Mouse (Mus musculus): ENCODE measurements around the gene Adprm. TPM values are rescaled to one million over a fixed set of nuclear protein-coding genes. Genes with fewer than 3 reads are reported as not detected.

Gene Adprm
- polyA plus RNA-seq, 1 experiment from 2014 or later, result 30.4 TPM

GRCm38 (mm10) chr11:67010430-67010829 lies 42.0 kb downstream of the Adprm start:
- peaks cover 20% of the 10 kb centered on the region for H3K4me1 ChIP-seq (replicated peaks)
- WGBS, result 18% methylated on average over 8 of the region's 8 CpGs
- H3K9me3 ChIP-seq, result no peaks in the 10 kb centered on the region
- no peak overlapping the region for H3K4me3 ChIP-seq
- H3K27me3 ChIP-seq (ENCODE audit: insufficient read depth, poor library complexity, severe bottlenecking), result no peaks in the 10 kb centered on the region
- no peaks in the 10 kb centered on the region for H3K36me3 ChIP-seq
- peak overlapping the region; percentile 76 for H3K27ac ChIP-seq
- peak; percentile 38 for DNase-seq (ENCODE audit: low spot score)

- Histone ChIP-seq H3K4me3 (no peak overlapping the region), H3K9me3 (no peaks in the 10 kb centered on the region), H3K27ac (no peak overlapping the region), H3K27me3 (ENCODE audit: insufficient read depth, poor library complexity, severe bottlenecking) (no peaks in the 10 kb centered on the region), H3K4me1 (replicated peaks) (peaks cover 20% of the 10 kb centered on the region), H3K36me3 (no peaks in the 10 kb centered on the region)
- DNase-seq (ENCODE audit: low spot score), result no peak
- 92% methylated on average over 4 of the region's 4 CpGs for WGBS
Measured at GRCm38 (mm10) chr11:67008528-67008927, 43.9 kb downstream of the Adprm start.

- peaks cover 25% of the 10 kb centered on the region for H3K4me1 ChIP-seq (replicated peaks)
- no peak overlapping the region for H3K27ac ChIP-seq
- H3K36me3 ChIP-seq, result no peaks in the 10 kb centered on the region
- no peaks in the 10 kb centered on the region for H3K27me3 ChIP-seq (ENCODE audit: insufficient read depth, poor library complexity, severe bottlenecking)
- WGBS, result 83% methylated on average over 8 of the region's 8 CpGs
- no peak overlapping the region for H3K4me3 ChIP-seq
- no peak for DNase-seq (ENCODE audit: low spot score)
- H3K9me3 ChIP-seq, result no peaks in the 10 kb centered on the region
Measured at GRCm38 (mm10) chr11:67007961-67008360, 44.4 kb downstream of the Adprm start.

GRCm38 (mm10) chr11:67002911-67003310 lies 49.5 kb downstream of the Adprm start:
- Histone ChIP-seq H3K4me3 (no peak overlapping the region), H3K27me3 (ENCODE audit: insufficient read depth, poor library complexity, severe bottlenecking) (peaks cover 14% of the 10 kb centered on the region), H3K27ac (no peak overlapping the region), H3K9me3 (no peaks in the 10 kb centered on the region), H3K4me1 (replicated peaks) (peaks cover 32% of the 10 kb centered on the region), H3K36me3 (no peaks in the 10 kb centered on the region)
- no peak for DNase-seq (ENCODE audit: low spot score)
- WGBS, result 64% methylated on average over 2 of the region's 2 CpGs

GRCm38 (mm10) chr11:67001717-67002116 lies 50.7 kb downstream of the Adprm start:
- Histone ChIP-seq H3K9me3 (no peaks in the 10 kb centered on the region), H3K27ac (peak overlapping the region; percentile 83), H3K4me3 (no peak overlapping the region), H3K27me3 (ENCODE audit: insufficient read depth, poor library complexity, severe bottlenecking) (peaks cover 14% of the 10 kb centered on the region), H3K36me3 (no peaks in the 10 kb centered on the region), H3K4me1 (replicated peaks) (peaks cover 32% of the 10 kb centered on the region)
- DNase-seq (ENCODE audit: low spot score), result peak; percentile 60
- WGBS, result 18% methylated on average over 1 of the region's 1 CpGs

- peaks cover 14% of the 10 kb centered on the region for H3K27me3 ChIP-seq (ENCODE audit: insufficient read depth, poor library complexity, severe bottlenecking)
- DNase-seq (ENCODE audit: low spot score), result no peak
Measured at GRCm38 (mm10) chr11:67000671-67001070, 51.7 kb downstream of the Adprm start.

GRCm38 (mm10) chr11:66998467-66999403 lies 53.7 kb downstream of the Adprm start:
- WGBS, result 86% methylated on average over 14 of the region's 14 CpGs
- H3K4me1 ChIP-seq (replicated peaks), result peaks cover 32% of the 10 kb centered on the region
- peaks cover 14% of the 10 kb centered on the region for H3K27me3 ChIP-seq (ENCODE audit: insufficient read depth, poor library complexity, severe bottlenecking)
- H3K36me3 ChIP-seq, result no peaks in the 10 kb centered on the region
- no peak overlapping the region for H3K27ac ChIP-seq
- DNase-seq (ENCODE audit: low spot score), result no peak
- no peak overlapping the region for H3K4me3 ChIP-seq
- no peaks in the 10 kb centered on the region for H3K9me3 ChIP-seq

More at GRCm38 (mm10) chr11:67000671-67001070, 51.7 kb downstream of the Adprm start:
- Histone ChIP-seq H3K27ac (peak overlapping the region; percentile 83), H3K4me1 (replicated peaks) (peaks cover 32% of the 10 kb centered on the region), H3K9me3 (no peaks in the 10 kb centered on the region), H3K4me3 (no peak overlapping the region), H3K36me3 (no peaks in the 10 kb centered on the region)
- WGBS, result 70% methylated on average over 4 of the region's 4 CpGs

GRCm38 (mm10) chr11:66996446-66996845 lies 55.9 kb downstream of the Adprm start:
- Histone ChIP-seq H3K36me3 (no peaks in the 10 kb centered on the region), H3K9me3 (no peaks in the 10 kb centered on the region), H3K4me1 (replicated peaks) (peaks cover 12% of the 10 kb centered on the region), H3K4me3 (no peak overlapping the region), H3K27me3 (ENCODE audit: insufficient read depth, poor library complexity, severe bottlenecking) (peaks cover 14% of the 10 kb centered on the region), H3K27ac (no peak overlapping the region)
- WGBS, result 86% methylated on average over 4 of the region's 4 CpGs
- no peak for DNase-seq (ENCODE audit: low spot score)

- Histone ChIP-seq H3K9me3 (no peaks in the 10 kb centered on the region), H3K27me3 (ENCODE audit: insufficient read depth, poor library complexity, severe bottlenecking) (no peaks in the 10 kb centered on the region), H3K27ac (no peak overlapping the region), H3K36me3 (no peaks in the 10 kb centered on the region), H3K4me3 (no peak overlapping the region), H3K4me1 (replicated peaks) (no peaks in the 10 kb centered on the region)
- no peak for DNase-seq (ENCODE audit: low spot score)
- 53% methylated on average over 1 of the region's 1 CpGs for WGBS
Measured at GRCm38 (mm10) chr11:66993674-66994073, 58.7 kb downstream of the Adprm start.

- Histone ChIP-seq H3K4me1 (replicated peaks) (no peaks in the 10 kb centered on the region), H3K9me3 (no peaks in the 10 kb centered on the region), H3K27me3 (ENCODE audit: insufficient read depth, poor library complexity, severe bottlenecking) (no peaks in the 10 kb centered on the region), H3K36me3 (no peaks in the 10 kb centered on the region), H3K27ac (no peak overlapping the region), H3K4me3 (no peak overlapping the region)
- DNase-seq (ENCODE audit: low spot score), result no peak
- 67% methylated on average over 2 of the region's 2 CpGs for WGBS
Measured at GRCm38 (mm10) chr11:66992150-66992549, 60.2 kb downstream of the Adprm start.

Other genes starting within 250 kb of the Adprm start
- 0.86 and 1.4 TPM in 2 replicates for gene Pirt, start 140.6 kb downstream of the Adprm start, polyA plus RNA-seq (2016; fragmentation: Nextera tagmentation; extraction: Ambion mirVana)
- not detected in 2 replicates for gene Tmem238l, start 96.0 kb downstream of the Adprm start, polyA plus RNA-seq (2016; fragmentation: Nextera tagmentation; extraction: Ambion mirVana)
- gene Tmem220, start 27.4 kb downstream of the Adprm start, polyA plus RNA-seq (2016; fragmentation: Nextera tagmentation; extraction: Ambion mirVana), result 0.43 and 1.5 TPM in 2 replicates
- 18.0 and 22.3 TPM in 2 replicates for gene Sco1, start 76 bp upstream of the Adprm start, polyA plus RNA-seq (2016; fragmentation: Nextera tagmentation; extraction: Ambion mirVana)
- gene Myh3, start 25.7 kb upstream of the Adprm start, polyA plus RNA-seq (2016; fragmentation: Nextera tagmentation; extraction: Ambion mirVana), result 0.49 and 0.69 TPM in 2 replicates
- gene Myh2, start 118.4 kb upstream of the Adprm start, polyA plus RNA-seq (2016; fragmentation: Nextera tagmentation; extraction: Ambion mirVana), result 0.02 TPM in 1 of 2 replicates, not detected in the other
- gene Myh1, start 147.5 kb upstream of the Adprm start, polyA plus RNA-seq (2016; fragmentation: Nextera tagmentation; extraction: Ambion mirVana), result not detected in 2 replicates
- not detected in 2 replicates for gene Myh4, start 185.4 kb upstream of the Adprm start, polyA plus RNA-seq (2016; fragmentation: Nextera tagmentation; extraction: Ambion mirVana)
- gene Myh8, start 224.5 kb upstream of the Adprm start, polyA plus RNA-seq (2016; fragmentation: Nextera tagmentation; extraction: Ambion mirVana), result 0.03 and 0.07 TPM in 2 replicates

All from hindbrain, embryonic 10.5 days (tissue).